Mouse (Mus musculus) G1E (cell line): ENCODE measurements at regions not wholly inside any gene's neighbourhood (a gene's known extent, or its start where the extent isn't known, plus 50 kb on each side); places are given as distances from the start of the nearest gene placed in this dataset.

Experiments used
- CTCF ChIP-seq: IDR thresholded peaks from 2 replicates; pipeline ENCODE4 v1.5.1; 2012; ENCODE audit warnings: low read depth, low read length, inconsistent platforms, mixed read lengths
- GATA1 ChIP-seq: IDR thresholded peaks from 2 replicates; pipeline ENCODE4 v1.6.1; 2012; ENCODE audit warnings: borderline replicate concordance, low read length, inconsistent platforms, mixed read lengths
- GATA2 ChIP-seq: IDR thresholded peaks from 2 replicates; pipeline ENCODE4 v1.6.1; 2012; ENCODE audit warnings: low read depth, low read length, inconsistent platforms, borderline replicate concordance
- POLR2AphosphoS5 ChIP-seq: IDR thresholded peaks from 2 replicates; pipeline ENCODE4 v1.6.1; 2012; ENCODE audit warnings: low read depth, low read length, inconsistent platforms; ENCODE audit not compliant: insufficient replicate concordance
- TAL1 ChIP-seq: conservative IDR thresholded peaks from 2 replicates; pipeline ENCODE4 v1.6.1; 2012; ENCODE audit warnings: low read depth, low read length, inconsistent platforms, mixed read lengths

GRCm38 (mm10) chr12:104598056-104598455 lies 124.9 kb upstream of the Gsc start:
- no peak for TF ChIP-seq CTCF
- TF ChIP-seq GATA2, result no peak
- TF ChIP-seq POLR2AphosphoS5, result no peak
- no peak for TF ChIP-seq GATA1
- TF ChIP-seq TAL1, result no peak
